22 mouse cellular contexts compared by ENCODE assay signal in the genomic region with DNA sequence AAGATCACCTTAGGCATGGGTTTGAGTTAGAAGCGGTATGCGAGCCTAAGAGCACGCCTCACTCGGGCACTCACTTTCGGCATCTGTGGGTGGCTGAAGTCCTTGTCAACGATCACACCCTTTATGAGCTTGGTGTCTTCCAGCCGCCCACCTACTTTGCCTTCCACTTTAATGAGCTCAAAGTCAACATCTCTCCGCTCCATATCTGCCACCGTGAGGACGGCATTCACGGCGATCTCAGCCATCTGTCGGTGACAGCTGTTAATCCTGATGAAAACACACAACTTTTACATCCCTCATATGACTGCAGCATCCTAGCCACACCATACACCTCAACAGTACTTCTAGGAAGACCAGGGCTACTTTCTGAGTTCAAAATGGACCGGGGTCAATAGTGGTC. TPM values are rescaled to one million over a fixed set of nuclear protein-coding genes. Genes with fewer than 3 reads are reported as not detected.
"Had no signal": no experiment of that assay in that cellular context is flagged by ENCODE, and none has a peak within 500 bp of the region (broad histone marks: within the 10 kb centered on the region; RNA-seq: fewer than 3 reads in every experiment).

No protein-coding gene starts in this region.

- H3K27me3 ChIP-seq: liver, embryonic 13.5 days; liver, embryonic 15.5 days; lung, embryonic 15.5 days; megakaryocyte, embryonic 14.5 days; midbrain, embryonic 12.5 days; neural tube, embryonic 13.5 days; neural tube, embryonic 15.5 days had no signal

- H3K4me2 ChIP-seq: liver, embryonic 13.5 days; liver, embryonic 15.5 days; lung, embryonic 15.5 days; midbrain, embryonic 12.5 days; neural tube, embryonic 13.5 days; neural tube, embryonic 15.5 days had no signal

- H3K4me3 ChIP-seq: liver, embryonic 13.5 days; liver, embryonic 15.5 days; lung, embryonic 15.5 days; megakaryocyte, embryonic 14.5 days; midbrain, embryonic 12.5 days; neural tube, embryonic 13.5 days; neural tube, embryonic 15.5 days had no signal

- H3K27ac ChIP-seq: liver, embryonic 13.5 days; liver, embryonic 15.5 days; lung, embryonic 15.5 days; macrophage; midbrain, embryonic 12.5 days; neural tube, embryonic 13.5 days; neural tube, embryonic 15.5 days had no signal

- DNase-seq: liver, embryonic 13.5 days; liver, postnatal 0 days; lung, adult 2 months; lung, postnatal 14 days; lung, postnatal 36 days; midbrain, embryonic 14.5 days; retina, postnatal 1 day; right cerebral cortex, postnatal 14 days; right cerebral cortex, postnatal 4 days; spleen, adult 18-20 months; thymus, adult 18-20 months; thymus, postnatal 14 days; thymus, postnatal 36 days had no signal

- ATAC-seq: liver, postnatal 0 days had no signal

- H3K9me3 ChIP-seq: liver, embryonic 13.5 days; liver, embryonic 15.5 days; lung, embryonic 15.5 days; megakaryocyte, embryonic 14.5 days; midbrain, embryonic 12.5 days; neural tube, embryonic 13.5 days; neural tube, embryonic 15.5 days had no signal

- H3K9ac ChIP-seq: liver, embryonic 13.5 days; liver, embryonic 15.5 days; liver, postnatal 0 days; lung, embryonic 15.5 days; midbrain, embryonic 12.5 days; neural tube, embryonic 13.5 days; neural tube, embryonic 15.5 days had no signal

RNA-seq across cellular contexts. Expression of a gene that starts 29.1 kb away (rescaled TPM):
- total RNA-seq: megakaryocyte progenitor cell, adult 5-6 weeks; monocyte, adult 5-6 weeks had no signal
